Mouse (Mus musculus) midbrain, embryonic 14.5 days (tissue): ENCODE results near the gene Hdac1. TPM values are rescaled to one million over a fixed set of nuclear protein-coding genes. Genes with fewer than 3 reads are reported as not detected.
"Not testable (repeated sequence)": the region's sequence is repeated elsewhere in the genome, so short reads cannot be mapped to it uniquely, and the experiment has no call there.

Experiments
- ATAC-seq: fragments of 200-750 bp; cut with Nextera tagmentation; 2 replicates; pipeline ENCODE4 v1.8.0; 2017; ENCODE audit warnings: moderate number of reproducible peaks, moderate library complexity; ENCODE audit not compliant: low FRiP score, low TSS enrichment
- DNase-seq: peaks from one replicate; pipeline ENCODE4 v3.0.0-alpha.2; 2015
- H3K27ac ChIP-seq: fragments of 300-500 bp; sonication (generic); replicated peaks from 2 replicates; pipeline ENCODE4 v1.5.1; 2014; ENCODE audit warnings: mild to moderate bottlenecking, low read depth, low read length, moderate library complexity
- H3K27me3 ChIP-seq: fragments of 300-500 bp; sonication (generic); 2 replicates; pipeline ENCODE4 v1.6.1; 2014; ENCODE audit warnings: low read length, control low read depth, mixed read lengths; ENCODE audit not compliant: control insufficient read depth, insufficient read depth
- H3K36me3 ChIP-seq: fragments of 300-500 bp; sonication (generic); 2 replicates; pipeline ENCODE4 v1.6.1; 2014; ENCODE audit warnings: low read length, control low read depth; ENCODE audit not compliant: control insufficient read depth, insufficient read depth
- H3K4me1 ChIP-seq: fragments of 300-500 bp; sonication (generic); 2 replicates; pipeline ENCODE4 v1.6.1; 2014; ENCODE audit warnings: mild to moderate bottlenecking, antibody characterized with exemption, low read length, control low read depth; ENCODE audit not compliant: control insufficient read depth, insufficient read depth
- H3K4me2 ChIP-seq: fragments of 300-500 bp; sonication (generic); 2 replicates; pipeline ENCODE4 v1.6.1; 2014; ENCODE audit warnings: mild to moderate bottlenecking, low read length, moderate library complexity
- H3K4me3 ChIP-seq: fragments of 300-500 bp; sonication (generic); replicated peaks from 2 replicates; pipeline ENCODE4 v1.5.1; 2014; ENCODE audit warnings: low read depth, low read length
- H3K9ac ChIP-seq: fragments of 300-500 bp; sonication (generic); replicated peaks from 2 replicates; pipeline ENCODE4 v1.6.1; 2014; ENCODE audit warnings: mild to moderate bottlenecking, low read length, moderate library complexity
- H3K9me3 ChIP-seq: fragments of 300-500 bp; sonication (generic); 2 replicates; pipeline ENCODE4 v1.6.1; 2016; ENCODE audit warnings: low read length, control low read depth, mixed read lengths; ENCODE audit not compliant: control insufficient read depth
- WGBS: fragments of 180-500 bp; shearing (Covaris S2); extraction: QIAGEN DNeasy Blood & Tissue Kit; methylation state at CpG from one replicate; pipeline ENCODE4 v1.1.7; 2014; 5-methylcytosine and 5-hydroxymethylcytosine counted together
- polyA plus RNA-seq: library from polyadenylated mRNA; unstranded; fragments of >200 nt; fragmentation: Nextera tagmentation; extraction: Ambion mirVana; gene quantifications from 2 replicates; pipeline ENCODE4 v1.2.1, GENCODE M21; 2014

Gene Hdac1
- polyA plus RNA-seq, 1 experiment from 2014 or later: 101 TPM

DNA sequence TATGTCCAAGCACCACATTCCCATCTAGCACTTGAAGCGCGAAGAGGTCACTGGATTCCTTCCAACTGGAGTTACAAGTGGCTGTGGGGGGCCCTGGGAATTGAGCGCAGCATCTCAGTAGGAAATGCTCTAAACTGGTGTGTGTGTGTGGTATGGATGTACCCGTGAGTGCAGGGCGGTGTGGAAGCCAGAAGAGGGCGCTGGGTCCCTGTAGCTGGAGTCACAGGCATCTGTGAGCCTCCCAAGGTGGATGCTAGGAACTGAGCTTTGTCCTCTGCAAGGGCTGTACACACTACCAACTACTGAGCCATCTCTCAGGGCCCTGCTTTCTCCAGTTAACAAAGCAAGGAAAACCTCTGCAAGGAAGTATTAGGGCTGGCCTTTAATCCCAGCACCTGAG is 2.5 kb downstream of the Hdac1 start:
- DNase-seq: no peak
- H3K27me3 ChIP-seq: no peaks in the 10 kb centered on the region
- no peak overlapping the region for H3K4me3 ChIP-seq
- ATAC-seq: no peak
- H3K4me2 ChIP-seq: no peak overlapping the region
- H3K9ac ChIP-seq: no peak overlapping the region
- H3K36me3 ChIP-seq: 0 out of 2 replicates have a peak, but pooled peaks cover 5% of the 10 kb centered on the region
- H3K9me3 ChIP-seq: no peaks in the 10 kb centered on the region
- no peak overlapping the region for H3K27ac ChIP-seq
- WGBS: 94% methylated on average over 6 of the region's 6 CpGs
- peaks cover 12% of the 10 kb centered on the region for H3K4me1 ChIP-seq

DNA sequence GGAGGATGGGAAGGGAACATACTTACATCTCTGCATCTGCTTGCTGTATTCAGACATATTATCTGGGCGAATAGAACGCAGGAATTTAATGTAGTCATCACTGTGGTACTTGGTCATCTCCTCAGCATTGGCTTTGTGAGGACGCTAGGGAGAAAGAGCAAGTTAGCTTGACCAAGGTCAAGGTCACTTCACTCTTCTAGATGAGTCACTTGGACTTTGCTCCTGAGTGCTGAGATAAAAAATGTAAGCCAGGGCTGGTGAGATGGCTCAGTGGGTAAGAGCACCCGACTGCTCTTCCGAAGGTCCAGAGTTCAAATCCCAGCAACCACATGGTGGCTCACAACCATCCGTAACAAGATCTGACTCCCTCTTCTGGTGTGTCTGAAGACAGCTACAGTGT is 13.6 kb downstream of the Hdac1 start:
- H3K27me3 ChIP-seq, H3K4me1 ChIP-seq, H3K9ac ChIP-seq, ATAC-seq, DNase-seq, H3K9me3 ChIP-seq, H3K4me3 ChIP-seq, H3K4me2 ChIP-seq, H3K27ac ChIP-seq: not testable (repeated sequence)
- WGBS: 95% methylated on average over 5 of the region's 6 CpGs
- H3K36me3 ChIP-seq: peaks cover 66% of the 10 kb centered on the region

DNA sequence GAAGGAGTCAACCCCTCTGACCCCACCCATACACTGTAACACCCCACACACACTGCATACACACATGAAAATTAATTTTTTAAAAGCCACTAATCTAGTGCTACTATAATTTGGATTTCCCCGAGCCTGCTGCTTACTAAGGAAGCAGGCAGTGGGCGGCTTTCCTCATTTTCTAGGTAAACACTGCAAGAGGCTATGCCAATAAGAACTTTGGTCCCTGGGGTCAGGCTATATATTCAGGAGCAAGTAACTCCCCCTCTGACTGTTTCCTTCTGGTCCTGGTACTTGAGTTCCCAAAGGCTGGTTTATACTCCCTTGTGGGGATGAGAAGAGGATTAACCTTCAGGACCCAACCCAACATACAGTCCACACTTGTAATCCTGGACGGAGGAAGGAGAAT is 16.6 kb downstream of the Hdac1 start:
- no peak for ATAC-seq
- H3K4me3 ChIP-seq: no peak overlapping the region
- no peak overlapping the region for H3K27ac ChIP-seq
- H3K4me2 ChIP-seq: no peak overlapping the region
- no peaks in the 10 kb centered on the region for H3K4me1 ChIP-seq
- H3K9ac ChIP-seq: no peak overlapping the region
- H3K9me3 ChIP-seq: no peaks in the 10 kb centered on the region
- H3K36me3 ChIP-seq: peaks cover 82% of the 10 kb centered on the region
- no peaks in the 10 kb centered on the region for H3K27me3 ChIP-seq
- 86% methylated on average over 3 of the region's 3 CpGs for WGBS
- DNase-seq: no peak

DNA sequence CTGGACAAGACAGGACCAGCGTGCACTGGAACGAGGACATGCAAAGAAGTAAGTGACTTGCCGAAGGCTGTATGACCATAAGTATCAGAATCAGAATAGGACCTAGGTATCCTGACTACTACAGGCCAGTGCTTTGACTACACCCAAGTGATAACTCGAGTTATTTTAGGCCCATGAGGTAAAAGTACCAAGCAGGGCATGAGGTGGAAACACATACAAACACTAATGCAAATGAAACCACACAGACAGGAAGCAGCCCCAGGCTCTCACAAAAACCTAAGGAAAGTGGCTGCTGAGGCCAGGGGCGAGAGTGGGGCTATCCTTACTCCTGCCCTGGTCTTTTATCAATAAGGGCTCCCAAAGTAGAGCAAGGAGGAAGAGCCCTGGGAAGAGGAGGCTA is 17.2 kb downstream of the Hdac1 start:
- no peak for ATAC-seq
- Histone ChIP-seq H3K27me3 (no peaks in the 10 kb centered on the region), H3K4me3 (no peak overlapping the region), H3K36me3 (peaks cover 82% of the 10 kb centered on the region), H3K9ac (no peak overlapping the region), H3K4me2 (no peak overlapping the region), H3K27ac (no peak overlapping the region), H3K4me1 (no peaks in the 10 kb centered on the region), H3K9me3 (no peaks in the 10 kb centered on the region)
- 91% methylated on average over 5 of the region's 5 CpGs for WGBS
- no peak for DNase-seq

DNA sequence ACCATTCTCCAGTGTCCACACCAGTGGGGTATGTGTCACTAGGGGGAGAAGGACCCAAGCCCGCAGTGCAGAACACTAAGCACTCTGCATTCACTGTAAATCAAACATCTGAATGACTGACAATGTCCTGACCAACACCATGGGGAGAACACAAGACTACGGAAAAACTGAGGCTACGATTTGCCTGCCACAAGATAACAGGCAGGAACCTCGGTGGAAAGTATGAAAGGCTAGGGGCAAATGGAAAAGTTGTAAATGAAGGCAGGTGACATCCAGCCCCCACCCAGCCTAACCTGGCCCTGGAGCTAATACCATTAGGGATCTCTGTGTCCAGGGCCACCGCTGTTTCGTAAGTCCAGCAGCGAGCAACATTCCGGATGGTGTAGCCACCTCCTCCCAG is 24.0 kb downstream of the Hdac1 start:
- Histone ChIP-seq H3K9me3 (no peaks in the 10 kb centered on the region), H3K4me3 (no peak overlapping the region), H3K36me3 (peaks cover 79% of the 10 kb centered on the region), H3K27me3 (no peaks in the 10 kb centered on the region), H3K4me2 (no peak overlapping the region), H3K27ac (no peak overlapping the region), H3K4me1 (peaks cover 8% of the 10 kb centered on the region), H3K9ac (no peak overlapping the region)
- no peak for DNase-seq
- WGBS: 94% methylated on average over 6 of the region's 8 CpGs
- ATAC-seq: no peak

DNA sequence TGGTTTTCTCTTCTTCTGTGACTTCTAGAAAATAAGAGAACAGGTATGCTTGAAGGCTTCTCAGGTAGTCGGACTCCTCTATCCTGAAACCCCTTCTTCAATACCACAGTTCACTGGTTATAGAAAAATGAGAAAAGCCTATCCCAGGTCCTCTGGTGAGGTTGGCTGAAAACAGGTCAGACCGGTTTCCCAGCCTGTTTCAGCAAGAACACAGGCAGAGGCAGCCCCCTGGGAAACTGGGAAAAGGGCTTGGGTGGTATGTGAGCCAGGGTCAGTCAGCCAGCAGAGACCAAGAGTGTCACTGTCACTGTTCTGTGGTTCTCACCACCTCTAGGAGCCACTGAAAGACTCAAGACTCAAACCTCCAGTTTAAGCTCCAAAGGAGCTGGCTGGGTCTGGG is 25.6 kb downstream of the Hdac1 start:
- DNase-seq: no peak
- Histone ChIP-seq H3K36me3 (peaks cover 63% of the 10 kb centered on the region), H3K4me3 (peak overlapping the region; percentile 13; the same call in 1 of the 2 replicates), H3K4me2 (no peak overlapping the region), H3K9me3 (no peaks in the 10 kb centered on the region), H3K4me1 (peaks cover 14% of the 10 kb centered on the region), H3K9ac (0 out of 2 replicates have a peak overlapping the region, but pooled peaks have one; percentile 20), H3K27me3 (no peaks in the 10 kb centered on the region), H3K27ac (no peak overlapping the region)
- no peak for ATAC-seq
- 56% methylated on average over 2 of the region's 2 CpGs for WGBS

GRCm38 (mm10) chr4:129514300-129514898 is 28.1 kb downstream of the Hdac1 start:
- peaks cover 41% of the 10 kb centered on the region for H3K36me3 ChIP-seq
- DNase-seq (peak; percentile 88), ATAC-seq (peak; percentile 44)
- no peaks in the 10 kb centered on the region for H3K9me3 ChIP-seq
- peaks cover 21% of the 10 kb centered on the region for H3K4me1 ChIP-seq
- 0% methylated on average over 34 of the region's 35 CpGs for WGBS
- H3K27me3 ChIP-seq: no peaks in the 10 kb centered on the region
- peak overlapping the region; percentile 100 for H3K4me3 ChIP-seq
- peak overlapping the region; percentile 100 for H3K9ac ChIP-seq
- peak overlapping the region; percentile 77 for H3K4me2 ChIP-seq
- peak overlapping the region; percentile 99 for H3K27ac ChIP-seq

DNA sequence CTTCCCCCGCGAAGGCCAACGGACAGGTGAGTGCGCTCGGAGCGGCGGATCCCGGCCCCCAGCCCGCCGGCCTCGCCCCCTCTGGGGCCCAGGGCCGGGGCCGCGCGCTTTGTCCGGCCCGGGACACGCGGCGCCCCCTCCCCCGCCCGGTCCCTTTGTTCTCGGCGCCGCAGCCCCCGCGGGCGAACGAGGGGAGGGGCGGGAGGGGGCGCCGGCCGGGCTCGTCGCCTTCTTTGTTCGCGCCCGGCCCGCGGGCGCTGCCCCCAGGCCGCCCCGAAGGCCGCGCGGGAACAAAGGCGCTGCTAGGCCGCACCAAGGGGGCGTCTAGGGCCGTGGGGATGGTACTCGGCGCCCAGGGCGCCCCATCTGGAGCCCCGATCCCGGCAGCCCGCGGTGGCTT is 28.6 kb downstream of the Hdac1 start:
- no peaks in the 10 kb centered on the region for H3K27me3 ChIP-seq
- peak overlapping the region; percentile 100 for H3K9ac ChIP-seq
- H3K9me3 ChIP-seq: no peaks in the 10 kb centered on the region
- ATAC-seq (peak; percentile 61), DNase-seq (peak; percentile 69)
- 0% methylated on average over 56 of the region's 57 CpGs for WGBS
- H3K4me3 ChIP-seq: peak overlapping the region; percentile 100
- peaks cover 40% of the 10 kb centered on the region for H3K36me3 ChIP-seq
- H3K4me1 ChIP-seq: peaks cover 26% of the 10 kb centered on the region
- peak overlapping the region; percentile 99 for H3K27ac ChIP-seq
- H3K4me2 ChIP-seq: peak overlapping the region; percentile 77

- peak; percentile 87 for ATAC-seq
- Histone ChIP-seq H3K9ac (peak within 1 kb of the TSS; percentile 100), H3K27me3 (no peaks in the 10 kb centered on the region), H3K4me3 (peak within 1 kb of the TSS; percentile 100), H3K27ac (peak within 1 kb of the TSS; percentile 99), H3K9me3 (no peaks in the 10 kb centered on the region), H3K4me2 (peak within 1 kb of the TSS; percentile 77), H3K36me3 (peaks cover 33% of the 10 kb centered on the region), H3K4me1 (peaks cover 26% of the 10 kb centered on the region)
- peak; percentile 95 for DNase-seq
- WGBS: 8% methylated on average over 37 of the region's 47 CpGs
Measured at GRCm38 (mm10) chr4:129513086-129513767, 29.3 kb downstream of the Hdac1 start, which contains the start of gene Marcksl1. TSS of gene Marcksl1 (plus strand) at chr4:129513581.
